Mouse (Mus musculus): ENCODE results near the gene Tdrd12.
"Not testable (repeated sequence)": the region's sequence is repeated elsewhere in the genome, so short reads cannot be mapped to it uniquely, and the experiment has no call there.

The Tdrd12 gene

DNA sequence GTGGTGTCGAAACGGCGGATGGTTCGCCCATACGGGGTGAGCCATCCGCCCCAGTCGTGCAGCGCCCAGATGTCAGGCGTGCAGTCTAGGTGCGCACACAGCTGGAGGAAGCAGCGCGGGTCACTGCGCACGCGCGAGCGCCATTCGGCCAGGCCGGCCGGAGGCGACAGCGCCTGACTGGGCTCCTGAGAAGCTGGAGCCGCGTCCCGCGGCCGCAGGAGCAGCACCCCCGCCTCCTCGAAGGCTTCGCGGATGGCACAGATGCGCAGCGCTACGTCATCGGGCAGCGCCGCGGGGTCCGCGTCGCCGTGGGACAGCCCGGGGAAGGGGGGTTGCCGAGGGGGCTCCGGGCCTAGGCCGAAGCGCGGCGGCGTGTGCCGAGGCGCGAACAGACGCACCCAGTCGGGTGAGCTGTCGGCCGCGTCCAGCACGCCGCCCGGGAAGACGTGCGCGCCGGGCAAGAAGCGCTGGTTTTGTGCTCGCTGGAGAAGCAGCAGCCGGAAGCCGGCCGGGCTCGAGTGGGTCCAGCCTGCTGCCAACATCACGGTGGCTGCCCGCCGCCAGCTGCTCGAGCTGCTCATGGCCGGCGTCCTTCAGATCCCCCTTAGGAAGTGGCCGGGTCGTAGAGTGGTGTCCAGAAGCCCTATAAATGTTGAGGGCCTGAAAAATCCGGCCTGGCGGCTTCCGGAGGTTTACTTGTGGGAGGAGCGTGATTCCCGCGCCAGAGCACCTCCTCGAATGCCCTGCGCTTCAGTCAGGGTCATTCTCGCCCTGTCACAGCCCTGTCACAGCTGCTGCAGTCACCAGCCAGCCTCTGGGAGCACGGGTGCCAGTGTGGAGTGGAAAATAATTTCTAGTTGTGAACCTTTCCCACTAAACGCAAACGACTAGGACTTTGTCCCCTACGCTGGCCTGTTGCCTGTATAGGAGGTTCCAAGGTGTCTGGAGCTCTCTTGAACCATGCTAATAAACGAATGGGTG lies 18.0 kb upstream of the Tdrd12 start:
- DNase-seq (ENCODE audit: low spot score) = peak; percentile 93

DNA sequence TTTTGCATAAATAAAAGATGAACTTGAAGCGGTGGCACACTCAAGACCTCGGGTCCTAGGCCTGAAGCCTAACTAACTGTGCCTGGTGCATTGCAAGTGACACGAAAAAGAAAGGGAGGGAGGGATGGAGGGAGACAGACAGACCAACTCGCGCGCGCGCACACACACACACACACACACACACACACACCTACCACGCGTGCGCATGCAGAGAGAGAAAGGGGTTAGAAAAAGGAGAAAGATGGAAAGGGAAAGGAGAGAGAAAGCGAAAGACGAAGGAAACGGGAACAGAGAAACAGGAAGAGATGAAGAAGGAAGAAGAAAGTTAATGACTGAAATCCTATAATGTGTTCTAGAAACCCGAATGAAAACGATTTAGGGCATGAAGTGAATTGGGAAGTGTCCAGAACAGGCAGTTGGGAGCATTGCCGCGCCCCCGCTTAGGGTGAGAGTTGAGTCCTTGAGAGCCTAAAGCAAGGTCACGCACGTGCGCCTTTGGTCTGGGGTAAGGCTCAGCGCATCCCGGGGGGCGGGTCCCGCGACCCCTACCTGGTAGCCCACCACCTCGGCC lies 17.1 kb upstream of the Tdrd12 start:
- DNase-seq (ENCODE audit: low spot score) = peak; percentile 52

DNA sequence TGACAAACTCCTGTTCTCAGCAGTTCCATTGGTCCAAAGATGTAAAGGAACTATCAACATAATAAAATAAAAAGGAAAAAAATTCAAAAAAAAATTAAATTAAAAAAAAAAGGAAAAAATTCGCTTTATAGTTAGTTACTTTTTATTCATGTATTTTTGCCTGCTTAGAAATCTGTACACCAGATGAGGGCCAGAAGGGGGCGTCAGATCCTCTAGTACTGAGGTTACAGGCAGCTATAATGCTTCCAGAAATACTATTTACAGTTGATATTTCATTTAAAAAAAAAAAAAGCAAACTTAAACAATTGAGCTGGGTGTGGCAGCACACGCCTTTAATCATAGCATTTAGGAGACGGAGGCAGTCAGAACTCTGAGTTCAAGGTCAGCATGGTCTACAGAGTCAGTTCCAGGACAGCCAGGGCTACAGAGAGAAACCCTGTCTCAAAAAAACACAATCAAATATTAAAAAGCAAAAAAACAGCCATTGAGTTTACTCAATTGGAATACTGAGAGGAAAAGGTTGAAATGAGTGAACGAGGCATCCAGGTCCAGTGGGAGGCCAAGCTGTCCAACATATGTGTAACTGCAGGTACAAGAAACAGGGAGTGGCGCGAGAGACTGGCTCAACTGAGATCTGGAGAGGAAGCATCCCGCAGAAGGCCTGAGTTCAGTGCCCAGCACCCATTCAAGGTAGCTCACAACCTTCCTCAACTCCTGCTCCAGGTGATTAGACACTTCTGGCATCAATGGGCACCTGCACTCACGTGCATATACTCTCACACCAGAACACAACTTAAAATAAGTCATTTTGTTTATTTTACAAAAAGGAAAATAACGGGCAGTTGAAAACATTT lies 16.4 kb upstream of the Tdrd12 start:
- DNase-seq (ENCODE audit: low spot score) = peak; percentile 32

DNA sequence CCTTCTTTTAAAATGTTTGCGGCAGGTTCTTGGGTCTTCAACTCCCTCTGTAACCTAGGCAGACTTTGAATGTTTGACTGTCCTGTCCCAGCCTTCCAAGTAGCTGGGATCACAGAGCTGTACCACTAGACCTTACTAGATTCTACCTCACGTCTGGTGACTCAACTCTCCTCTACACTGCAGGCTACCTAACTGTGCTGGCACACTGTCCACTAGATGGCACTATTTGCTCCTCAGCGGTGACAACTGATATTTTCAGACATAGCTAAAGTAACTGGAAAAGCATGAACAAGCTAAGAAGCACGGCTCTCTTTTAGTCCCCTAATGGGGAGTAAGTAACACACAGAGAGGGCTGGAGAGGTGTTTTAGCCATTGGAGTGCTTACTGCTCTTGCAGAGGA lies 8.3 kb upstream of the Tdrd12 start:
- peak; percentile 50 for DNase-seq (ENCODE audit: low spot score)

DNA sequence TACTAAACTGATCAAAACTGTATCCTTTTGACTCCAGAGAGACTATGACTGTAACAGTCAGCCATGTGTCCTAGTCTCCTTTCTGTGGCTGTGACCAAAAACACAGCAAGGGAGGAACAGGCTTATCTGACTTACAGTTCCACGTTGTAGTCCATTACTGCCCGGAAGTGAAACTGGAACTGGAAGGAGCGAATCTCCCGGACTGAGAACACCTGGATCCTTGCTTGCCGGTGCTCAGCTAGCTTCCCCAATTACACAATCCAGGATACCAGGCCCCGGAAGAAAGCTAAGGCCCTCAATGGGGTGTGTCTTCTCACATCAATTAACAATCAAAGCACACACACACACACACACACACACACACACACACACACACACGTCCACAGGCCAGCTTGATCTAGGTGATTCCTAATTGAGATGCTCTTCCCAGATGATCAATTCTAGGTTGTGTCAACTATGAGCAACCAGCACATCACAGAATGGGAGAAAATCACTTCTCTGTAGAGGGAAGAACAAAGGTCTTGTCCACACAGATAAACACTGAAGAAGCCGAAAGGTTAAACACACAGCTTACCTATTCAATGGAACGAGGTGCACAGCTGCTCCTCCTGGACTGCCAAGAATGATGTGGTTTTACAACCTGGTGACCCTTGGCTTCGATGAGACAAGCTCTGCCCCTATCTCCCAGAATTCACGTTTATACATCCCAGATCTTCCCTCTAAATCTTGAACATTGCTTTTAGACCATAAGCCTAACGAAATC lies 1.6 kb downstream of the Tdrd12 start:
- no peak for DNase-seq (ENCODE audit: low spot score)

DNA sequence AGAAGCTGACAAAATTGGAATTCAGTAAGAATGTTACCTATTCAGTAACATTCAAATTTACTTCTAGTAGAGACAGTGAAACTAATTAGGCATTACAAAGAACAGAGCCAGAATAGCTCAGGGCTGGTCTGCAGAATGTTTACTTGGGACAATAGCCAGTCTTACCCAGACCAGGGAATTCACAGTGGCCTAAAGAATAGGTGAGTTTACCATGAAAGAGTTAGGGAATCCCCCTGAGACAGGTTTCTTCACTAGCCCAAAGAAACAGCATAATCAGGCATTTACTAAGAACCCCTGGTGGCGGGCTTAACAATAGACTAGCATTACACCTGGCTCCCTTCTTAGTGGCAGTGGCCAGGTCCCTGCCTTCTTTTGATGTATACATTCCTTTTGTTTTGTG lies 7.0 kb downstream of the Tdrd12 start:
- not testable (repeated sequence) for DNase-seq (ENCODE audit: low spot score)

DNA sequence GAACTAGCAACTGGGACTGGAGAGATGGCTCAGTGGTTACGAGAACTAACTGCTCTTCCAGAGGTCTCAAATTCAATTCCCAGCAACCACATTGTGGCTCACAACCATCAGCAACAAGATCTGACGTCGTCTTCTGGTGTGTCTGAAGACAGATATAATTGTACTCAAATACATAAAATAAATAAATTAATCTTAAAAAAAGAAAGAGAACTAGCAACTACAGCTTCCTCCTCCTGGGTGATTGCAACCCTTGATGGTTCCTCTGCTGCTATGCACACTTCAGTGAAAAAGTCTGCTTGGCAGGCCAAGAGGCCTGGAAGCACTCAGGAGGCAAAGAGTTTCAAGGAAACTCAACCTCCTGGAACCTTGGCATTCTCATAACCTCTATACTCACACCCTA lies 7.5 kb downstream of the Tdrd12 start:
- no peak for DNase-seq (ENCODE audit: low spot score)

DNA sequence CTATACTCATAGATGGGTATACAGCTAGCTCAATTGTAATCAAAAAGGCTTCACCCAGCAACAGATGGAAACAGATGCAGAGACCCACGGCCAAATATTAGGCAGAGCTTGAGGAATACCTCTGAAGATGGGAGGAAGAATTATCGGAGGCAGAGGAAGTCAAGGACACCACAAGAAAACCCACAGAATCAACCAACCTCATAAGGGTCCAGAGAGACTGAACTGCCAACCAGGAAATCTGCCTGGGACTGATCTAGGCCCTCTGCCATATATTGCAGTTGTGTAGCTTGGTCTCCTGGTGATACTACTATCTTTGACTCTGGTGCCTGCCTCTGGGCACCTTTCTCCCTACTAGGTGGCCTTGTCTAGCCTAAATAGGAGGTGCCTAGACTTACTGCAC lies 10.8 kb downstream of the Tdrd12 start:
- no peak for DNase-seq (ENCODE audit: low spot score)

DNA sequence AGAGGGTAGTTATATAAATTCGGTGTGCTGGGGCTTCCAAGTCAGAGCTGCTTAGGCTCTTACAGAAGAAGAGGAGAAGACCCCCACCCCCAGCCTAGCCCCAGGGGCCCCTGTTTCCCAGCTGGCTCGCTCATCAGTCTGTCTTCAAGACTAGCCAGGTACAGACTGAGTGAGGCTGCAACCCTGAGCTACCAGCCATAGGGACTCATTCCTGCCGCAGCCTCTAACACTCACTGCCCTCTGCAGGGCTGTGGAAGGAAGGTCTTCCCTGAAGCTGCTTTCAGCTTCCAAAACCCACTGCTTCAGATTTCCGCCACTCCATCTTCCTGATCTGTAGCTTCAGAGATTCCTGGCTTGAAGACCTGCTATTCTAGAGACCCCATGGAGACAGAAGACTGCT lies 35.5 kb downstream of the Tdrd12 start:
- DNase-seq (ENCODE audit: low spot score) = no peak

DNA sequence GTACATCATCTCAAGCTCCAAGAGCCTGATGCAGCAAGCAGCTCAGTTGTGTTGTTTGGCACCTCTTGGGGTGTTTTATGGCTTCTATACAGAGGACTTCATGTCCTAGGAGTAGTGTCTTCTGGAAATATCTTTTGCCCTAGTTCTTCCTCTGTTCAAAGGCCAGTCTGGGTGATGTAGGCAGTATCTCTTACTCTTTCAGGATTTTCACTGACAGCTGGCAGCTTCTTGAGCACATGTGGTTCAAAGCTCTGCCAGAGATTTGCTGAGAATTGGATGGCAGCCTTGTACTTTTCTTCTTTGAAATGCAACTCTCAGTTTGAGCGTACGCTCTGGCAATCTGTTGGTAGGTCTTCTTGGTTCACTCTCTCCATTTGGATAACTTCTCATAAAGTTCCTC lies 40.0 kb downstream of the Tdrd12 start:
- no peak for DNase-seq (ENCODE audit: low spot score)

DNA sequence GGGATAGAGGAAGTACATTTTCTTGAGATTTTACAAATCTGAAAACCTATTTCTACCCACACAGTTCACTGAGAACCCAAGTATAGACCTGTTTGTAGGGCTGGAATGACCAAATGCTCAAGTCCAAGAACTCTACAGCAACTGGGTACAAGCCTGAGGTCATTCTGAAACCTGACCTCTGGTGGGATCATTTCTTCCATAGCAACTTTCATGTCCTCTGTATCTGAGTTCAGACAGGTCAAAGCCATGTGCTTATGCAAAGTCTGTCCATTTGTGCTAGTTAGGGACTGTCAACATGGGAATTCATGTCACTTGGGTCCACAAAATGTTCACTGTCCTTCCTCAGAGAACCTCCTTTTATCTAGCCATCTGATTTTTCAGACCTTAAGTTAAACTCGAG lies 46.5 kb downstream of the Tdrd12 start:
- no peak for DNase-seq (ENCODE audit: low spot score)

DNA sequence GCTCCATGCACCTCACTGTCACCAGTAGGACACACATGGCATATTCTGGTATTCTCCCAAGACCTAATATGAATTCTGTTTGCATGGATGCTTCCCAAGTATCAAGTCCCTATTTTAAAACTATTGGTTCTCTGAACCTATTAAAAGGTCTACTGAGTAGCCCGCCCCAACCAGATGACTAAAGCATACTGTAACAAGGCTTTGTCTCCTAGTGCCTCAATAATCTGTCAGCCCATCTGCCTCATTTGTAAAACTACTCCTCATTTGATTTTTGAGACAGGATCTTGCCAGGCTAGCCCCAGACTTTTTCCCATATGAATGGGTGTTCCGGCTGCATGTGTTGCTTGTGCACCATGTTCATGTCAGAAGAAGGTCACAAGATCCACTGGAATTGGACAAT lies 47.4 kb downstream of the Tdrd12 start:
- DNase-seq (ENCODE audit: low spot score) = no peak

DNA sequence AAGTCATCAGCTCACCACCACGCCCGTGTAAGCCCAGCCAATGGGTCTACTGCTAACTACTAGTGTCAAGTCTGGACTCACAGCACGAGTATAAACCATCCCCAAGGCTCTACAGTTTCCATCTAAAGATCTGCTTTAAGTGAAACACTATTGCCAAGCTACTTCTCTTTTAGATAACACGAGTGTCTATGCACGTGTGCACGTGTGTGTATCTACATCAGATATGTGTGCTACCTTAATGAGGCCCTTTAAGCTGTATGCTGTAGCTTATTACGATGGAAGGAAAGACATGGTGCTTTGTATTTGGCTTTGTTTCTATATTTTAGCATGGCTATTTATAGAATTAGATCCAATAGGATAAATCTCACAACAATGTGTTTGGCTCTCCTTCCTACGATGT lies 51.0 kb downstream of the Tdrd12 start:
- no peak for DNase-seq (ENCODE audit: low spot score)

DNA sequence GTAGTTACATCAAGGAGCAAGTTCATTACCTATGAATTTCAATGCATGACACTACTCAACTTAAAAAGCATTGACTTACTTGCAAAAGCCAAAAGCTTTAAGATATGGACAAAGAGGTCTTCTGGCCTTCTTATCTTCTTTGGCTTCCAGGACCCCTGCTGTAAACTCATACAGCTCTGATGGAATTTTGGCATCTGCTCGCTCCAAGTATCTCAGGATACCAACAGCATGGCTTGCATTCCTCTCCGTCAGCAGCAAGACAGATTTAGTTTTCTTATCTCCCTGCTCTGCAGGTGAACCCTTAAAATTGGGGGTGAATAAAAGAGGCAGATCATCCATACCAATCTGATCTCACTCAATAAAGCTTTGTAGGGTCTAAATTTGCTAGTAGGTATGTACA lies 52.4 kb downstream of the Tdrd12 start:
- DNase-seq (ENCODE audit: low spot score) = no peak

DNA sequence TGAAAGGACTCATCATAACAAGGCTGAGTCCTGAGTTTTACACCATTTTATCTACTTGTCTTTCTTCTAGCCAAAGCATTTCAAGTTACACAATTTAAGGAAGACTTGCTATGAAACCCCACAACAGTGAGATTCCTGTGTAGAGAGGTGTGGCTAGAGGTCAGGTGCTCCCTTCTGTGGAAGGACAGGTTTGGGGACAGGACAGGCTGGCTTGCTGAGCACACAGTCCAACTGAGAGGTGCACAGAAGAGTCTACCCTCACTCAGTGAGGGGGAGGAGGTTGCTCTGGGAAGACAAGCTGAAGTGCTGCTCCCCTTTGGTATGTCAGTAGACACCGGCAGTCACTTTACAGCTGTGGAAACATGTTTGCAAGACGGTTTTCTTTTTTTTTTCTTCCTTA lies 61.1 kb downstream of the Tdrd12 start:
- DNase-seq (ENCODE audit: low spot score) = no peak

DNA sequence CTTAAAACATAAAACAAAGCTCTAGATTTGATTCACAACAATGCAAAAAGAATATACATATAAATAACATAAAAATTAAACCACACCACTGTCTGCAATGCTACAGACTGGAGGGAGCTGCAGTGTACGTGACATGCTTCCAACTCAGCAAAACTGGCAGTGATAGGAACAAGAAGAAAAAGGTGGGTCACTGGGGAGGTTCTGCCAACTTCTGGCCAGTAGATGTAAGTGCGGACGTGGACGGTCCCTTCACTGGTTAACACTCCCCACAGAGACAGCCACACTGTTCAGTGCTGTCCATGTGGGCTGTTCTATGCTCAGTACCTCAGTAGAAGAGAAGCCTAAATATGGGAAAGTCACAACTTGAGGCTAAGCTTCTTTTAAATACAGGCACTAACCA lies 66.8 kb downstream of the Tdrd12 start:
- DNase-seq (ENCODE audit: low spot score) = no peak

DNA sequence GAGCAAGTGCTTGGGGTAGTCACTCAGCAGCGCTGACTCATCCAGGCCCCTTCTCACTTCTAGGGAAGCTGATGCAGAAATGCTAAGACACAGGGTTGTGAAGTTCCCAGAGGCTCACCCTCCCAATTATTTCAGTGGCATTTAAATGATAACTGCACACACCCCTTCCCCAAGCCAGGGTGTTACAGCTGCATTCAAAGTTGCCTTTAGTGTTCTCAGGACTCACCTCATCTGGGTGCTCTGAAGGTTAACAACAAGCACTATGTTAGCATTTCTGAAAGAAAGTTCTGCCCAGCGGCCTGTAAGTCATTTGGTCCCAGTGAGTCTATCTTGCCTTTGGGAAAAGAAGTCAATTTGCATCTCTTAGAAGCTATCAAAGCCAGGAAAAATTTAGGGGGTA lies 69.7 kb downstream of the Tdrd12 start:
- no peak for DNase-seq (ENCODE audit: low spot score)

DNA sequence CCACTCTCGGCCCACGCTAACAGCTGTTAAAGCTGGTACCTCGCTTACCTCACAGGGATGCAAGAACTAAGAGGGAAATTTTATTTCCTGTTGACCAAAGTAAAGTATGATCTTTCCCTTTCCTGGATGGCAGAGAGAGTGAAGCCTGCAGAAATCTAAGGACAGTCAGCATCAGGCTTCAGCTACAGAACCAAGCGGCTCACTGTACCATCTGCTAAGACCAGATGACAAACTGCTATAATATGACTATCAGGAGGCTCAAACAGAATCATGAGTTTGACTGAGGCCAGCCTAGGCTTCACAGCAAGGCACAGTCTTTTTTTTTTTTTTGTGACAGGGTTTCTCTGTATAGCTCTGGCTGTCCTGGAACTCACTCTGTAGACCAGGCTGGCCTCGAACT lies 72.5 kb downstream of the Tdrd12 start:
- DNase-seq (ENCODE audit: low spot score) = no peak

DNA sequence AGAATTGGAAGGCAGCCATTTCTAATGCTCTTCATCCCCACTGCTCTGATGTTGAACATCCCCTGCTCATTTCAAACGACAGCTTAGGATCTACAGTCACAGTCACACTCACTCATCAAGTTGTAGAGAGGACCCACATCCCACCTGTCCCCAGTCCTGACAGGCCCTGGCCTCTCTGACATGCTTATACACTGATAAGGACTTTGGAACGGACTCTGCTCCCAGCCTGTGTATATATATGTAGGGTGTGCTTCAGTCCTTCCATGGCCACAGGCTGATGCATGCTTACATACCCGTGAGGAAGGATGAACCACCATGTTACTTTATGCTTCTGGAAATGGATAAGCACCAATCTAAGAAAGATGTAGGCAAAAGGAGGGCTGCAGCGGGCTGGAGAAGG lies 76.6 kb downstream of the Tdrd12 start:
- DNase-seq (ENCODE audit: low spot score) = no peak

DNA sequence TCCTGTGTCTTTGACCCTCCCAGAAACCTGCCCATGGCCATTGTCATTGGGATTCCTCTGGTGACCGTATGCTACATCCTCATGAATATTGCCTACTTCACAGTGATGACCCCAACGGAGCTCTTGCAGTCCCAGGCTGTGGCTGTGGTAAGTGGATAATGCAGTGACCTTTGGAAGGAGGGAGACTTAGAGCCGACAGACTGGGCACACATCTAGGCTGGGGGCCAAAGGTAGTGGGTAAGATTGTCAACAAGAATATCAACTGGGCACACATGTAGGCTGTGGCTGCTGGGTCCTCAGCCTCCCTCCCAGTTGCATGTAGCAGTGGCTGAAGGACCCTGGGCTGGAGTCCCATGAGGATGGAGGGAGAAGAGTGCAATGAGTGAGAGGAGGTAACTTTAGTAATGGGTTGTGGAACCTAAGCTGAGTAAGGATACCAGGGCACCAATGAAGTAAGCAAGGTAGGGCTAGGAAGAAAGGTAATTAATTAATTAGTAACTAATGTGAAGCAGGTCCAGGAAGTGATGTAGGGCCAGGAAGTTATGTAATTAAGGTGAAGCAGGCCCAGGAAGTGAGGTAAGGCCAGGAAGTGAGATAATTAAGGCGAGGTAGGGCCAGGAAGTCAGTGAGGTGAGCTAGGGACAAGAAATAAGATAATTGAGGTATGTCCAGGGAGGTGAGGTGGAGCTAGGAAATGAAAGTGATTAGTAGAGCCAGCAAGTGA lies 81.3 kb downstream of the Tdrd12 start:
- DNase-seq (ENCODE audit: low spot score) = no peak

DNA sequence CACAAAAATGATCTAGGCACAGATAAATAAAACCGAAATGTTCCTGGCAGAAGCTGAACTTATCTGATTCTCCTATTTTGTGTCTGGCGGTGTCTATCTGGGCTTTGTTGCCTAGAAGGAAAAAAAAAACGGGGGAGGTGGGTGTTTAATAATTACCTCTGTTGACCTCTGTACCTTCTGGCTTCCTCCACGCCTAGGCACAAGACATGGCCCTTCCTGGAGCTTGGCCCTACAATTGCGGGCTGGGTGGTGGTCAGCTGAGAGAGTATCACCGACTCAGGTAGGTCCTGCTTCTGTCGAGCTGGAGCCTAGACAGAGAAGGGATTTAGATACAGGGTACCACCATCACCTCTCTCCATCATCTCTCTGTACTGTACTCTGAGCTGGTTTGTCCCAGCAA lies 88.7 kb downstream of the Tdrd12 start:
- DNase-seq (ENCODE audit: low spot score) = no peak

All from MN1 (cell line).